Mouse (Mus musculus) cortical plate, adult 2 months (tissue): ENCODE data around the gene Pak6.

Experiments used
- CTCF ChIP-seq: fragments of 200-500 bp; IDR thresholded peaks from 2 replicates; pipeline ENCODE4 v1.5.1; 2011; ENCODE audit warnings: mild to moderate bottlenecking, control low read depth, low read length; ENCODE audit not compliant: insufficient read depth; ENCODE audit errors: extremely low read depth
- POLR2A ChIP-seq: fragments of 200-500 bp; IDR thresholded peaks from 2 replicates; pipeline ENCODE4 v1.6.1; 2011; ENCODE audit warnings: mild to moderate bottlenecking, low read length, control low read depth; ENCODE audit not compliant: insufficient read depth; ENCODE audit errors: extremely low read depth

DNA sequence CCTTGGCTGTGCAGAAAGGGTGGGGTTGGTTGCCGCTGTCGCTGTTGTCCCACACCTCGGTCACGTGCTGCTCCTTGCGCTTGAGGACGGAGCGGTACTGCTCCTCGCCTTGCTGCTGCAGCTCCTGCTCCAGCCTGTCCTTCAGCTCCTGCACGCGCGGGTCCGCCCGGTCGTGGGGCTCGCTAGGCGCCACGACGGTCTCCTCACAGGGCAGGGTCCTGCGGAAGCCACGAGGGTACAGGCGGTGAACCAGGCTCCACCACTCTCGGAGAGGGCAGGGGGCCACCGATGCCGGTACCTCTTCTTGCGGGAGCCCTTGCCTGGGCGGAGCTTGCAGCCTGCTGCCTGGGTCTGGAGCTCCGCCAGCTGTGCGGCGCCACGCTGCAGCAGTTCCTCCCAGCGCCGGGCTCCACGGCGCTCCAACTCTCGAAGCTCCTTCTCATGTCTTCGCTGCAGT lies 48.0 kb downstream of the Pak6 start:
- TF ChIP-seq CTCF (no peak), POLR2A (no peak)
